Mouse (Mus musculus): Measurements from ENCODE around the gene Slc25a39. TPM values are rescaled to one million over a fixed set of nuclear protein-coding genes. Genes with fewer than 3 reads are reported as not detected.

Gene Slc25a39
- total and polyA plus RNA-seq, 3 experiments: 183 to 325 TPM; not detected in 1

DNA sequence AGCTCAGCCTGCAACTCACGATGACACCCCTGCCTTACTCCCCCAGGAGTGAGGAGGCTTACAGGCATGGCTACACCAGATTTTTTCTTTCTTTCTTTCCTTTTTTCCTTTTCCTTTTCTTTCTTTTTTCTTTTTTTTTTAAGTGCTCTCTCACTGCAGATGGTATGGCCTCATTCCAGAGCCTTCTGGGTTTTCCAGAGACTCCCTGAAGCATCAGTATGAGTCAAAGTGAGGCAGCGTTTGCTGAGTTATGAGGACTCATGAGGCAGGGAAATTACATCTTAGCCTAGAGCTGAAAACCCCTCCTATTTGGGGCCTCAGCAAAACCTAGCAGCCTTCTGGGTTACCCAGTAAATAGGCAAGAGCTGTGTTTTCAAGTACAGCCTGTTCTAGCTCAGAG, 23.3 kb downstream of the Slc25a39 start:
- no peak overlapping the region for H3K27ac ChIP-seq (ENCODE audit: control insufficient read depth, low read depth, low read length)
- H3K79me2 ChIP-seq (ENCODE audit: control insufficient read depth, insufficient read depth, low read length, poor library complexity): no peaks in the 10 kb centered on the region
- TF ChIP-seq EP300 (IDR thresholded peaks at IDR 0.05; ENCODE audit: low read depth in 1 of 2, low read length in 2 of 2): no peak
- no peak for TF ChIP-seq NELFE (IDR thresholded peaks at IDR 0.05; ENCODE audit: low read depth, low read length)
- DNase-seq (ENCODE audit: low read depth, low spot score): no peak
- H3K36me3 ChIP-seq (ENCODE audit: control insufficient read depth in 1 of 2, insufficient read depth in 2 of 2, low read length in 2 of 2): no peaks in the 10 kb centered on the region
- H3K4me3 ChIP-seq (ENCODE audit: control insufficient read depth in 1 of 2, insufficient read depth in 1 of 2, low read depth in 2 of 2, low read length in 2 of 2): no peak overlapping the region
- peaks cover 7 to 21% of the 10 kb centered on the region in 2 experiments for H3K27me3 ChIP-seq (ENCODE audit: control insufficient read depth in 1 of 2, insufficient read depth in 2 of 2, low read length in 2 of 2)
- no peaks in the 10 kb centered on the region for H3K9me3 ChIP-seq (replicated peaks; ENCODE audit: insufficient read depth, low read length)
- H3K9ac ChIP-seq (ENCODE audit: control insufficient read depth, low read depth, low read length, poor library complexity, severe bottlenecking): no peak overlapping the region
- no peaks in the 10 kb centered on the region for H3K4me1 ChIP-seq (ENCODE audit: control insufficient read depth in 1 of 2, insufficient read depth in 2 of 2, low read length in 2 of 2)

DNA sequence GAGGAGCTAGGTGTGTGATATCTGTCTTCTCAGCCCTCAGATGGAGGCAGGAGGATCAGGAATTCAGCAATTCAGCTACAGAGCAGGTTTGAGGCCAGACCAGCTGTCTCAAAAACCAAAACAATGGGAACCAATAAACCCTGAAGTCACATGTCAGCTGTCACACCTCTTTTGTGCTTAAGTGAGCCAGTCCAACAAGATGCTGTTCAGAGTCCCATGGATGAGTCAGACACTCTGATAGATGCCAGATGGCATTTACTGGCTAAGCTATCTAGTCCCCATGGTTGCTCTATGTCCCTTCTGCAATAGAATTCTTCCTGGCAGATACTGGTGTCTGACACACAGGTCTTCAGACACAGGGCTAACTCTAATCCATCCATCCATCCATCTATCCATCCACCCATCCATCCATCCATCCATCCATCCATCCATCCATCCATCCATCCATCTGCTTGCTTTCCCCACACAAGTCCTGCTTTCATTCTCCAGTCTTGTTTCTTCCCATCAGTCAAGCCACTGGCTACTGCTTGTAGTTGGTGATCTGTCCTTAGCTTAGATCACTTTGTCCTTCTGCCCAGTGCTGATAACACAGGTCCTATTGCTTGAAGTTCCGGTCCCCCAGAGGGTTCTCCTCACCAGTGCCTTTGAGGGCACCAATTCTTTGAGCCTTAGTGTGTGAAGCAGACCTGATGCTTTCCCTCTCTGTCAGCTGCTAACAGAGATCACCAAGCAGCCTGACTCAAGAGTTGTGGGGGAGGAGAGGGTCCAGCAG, 24.2 kb downstream of the Slc25a39 start:
- H3K27me3 ChIP-seq (ENCODE audit: control insufficient read depth in 1 of 2, insufficient read depth in 2 of 2, low read length in 2 of 2): peaks cover 7 to 15% of the 10 kb centered on the region in 2 experiments
- no peaks in the 10 kb centered on the region for H3K79me2 ChIP-seq (ENCODE audit: control insufficient read depth, insufficient read depth, low read length, poor library complexity)
- no peaks in the 10 kb centered on the region for H3K9me3 ChIP-seq (replicated peaks; ENCODE audit: insufficient read depth, low read length)
- no peak overlapping the region for H3K27ac ChIP-seq (ENCODE audit: control insufficient read depth, low read depth, low read length)
- DNase-seq (ENCODE audit: low read depth, low spot score): no peak
- H3K4me3 ChIP-seq (ENCODE audit: control insufficient read depth in 1 of 2, insufficient read depth in 1 of 2, low read depth in 2 of 2, low read length in 2 of 2): no peak overlapping the region
- H3K4me1 ChIP-seq (ENCODE audit: control insufficient read depth in 1 of 2, insufficient read depth in 2 of 2, low read length in 2 of 2): no peaks in the 10 kb centered on the region
- no peak overlapping the region for H3K9ac ChIP-seq (ENCODE audit: control insufficient read depth, low read depth, low read length, poor library complexity, severe bottlenecking)
- TF ChIP-seq ELF1 (IDR thresholded peaks at IDR 0.05; ENCODE audit: low read depth, low read length): no peak
- no peak for TF ChIP-seq MXI1 (IDR thresholded peaks at IDR 0.05; ENCODE audit: low read depth, low read length)
- TF ChIP-seq CTCF (IDR thresholded peaks at IDR 0.05 in 2 of 3, conservative IDR thresholded peaks at IDR 0.05 in 1 of 3; ENCODE audit: control insufficient read depth in 1 of 3, insufficient read depth in 1 of 3, low read depth in 2 of 3, low read length in 3 of 3, poor library complexity in 1 of 3, severe bottlenecking in 1 of 3): 0 out of 6 replicates have a peak, but pooled peaks of 1 of the 3 experiments have one; percentile 3
- no peaks in the 10 kb centered on the region for H3K36me3 ChIP-seq (ENCODE audit: control insufficient read depth in 1 of 2, insufficient read depth in 2 of 2, low read length in 2 of 2)

DNA sequence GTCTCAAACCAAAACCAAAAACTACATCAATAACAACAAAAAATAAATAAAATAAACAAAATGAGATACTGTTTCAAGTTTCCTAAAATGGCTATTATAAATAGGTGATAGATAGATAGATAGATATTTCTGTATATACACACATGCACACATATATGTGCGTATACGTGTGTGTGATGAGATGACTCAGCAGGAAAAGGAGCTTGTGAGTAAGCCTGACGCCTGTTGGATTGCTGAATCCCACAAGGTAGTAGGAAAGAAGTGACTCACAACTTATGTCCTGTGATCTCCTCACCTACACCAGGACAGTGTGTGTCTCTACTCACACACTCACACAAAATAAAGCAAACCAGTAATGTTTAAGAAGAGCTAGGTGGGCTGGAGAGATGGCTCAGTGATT, 25.0 kb downstream of the Slc25a39 start:
- H3K9me3 ChIP-seq (replicated peaks; ENCODE audit: insufficient read depth, low read length): no peaks in the 10 kb centered on the region
- H3K4me3 ChIP-seq (ENCODE audit: control insufficient read depth in 1 of 2, insufficient read depth in 1 of 2, low read depth in 2 of 2, low read length in 2 of 2): no peak overlapping the region
- no peak for TF ChIP-seq RAD21 (IDR thresholded peaks at IDR 0.05; ENCODE audit: low read depth, low read length)
- TF ChIP-seq TBP (IDR thresholded peaks at IDR 0.05; ENCODE audit: low read depth, low read length): no peak
- no peak for TF ChIP-seq MAZ (IDR thresholded peaks at IDR 0.05; ENCODE audit: low read depth, low read length)
- TF ChIP-seq RCOR1 (IDR thresholded peaks at IDR 0.05; ENCODE audit: low read depth, low read length): no peak
- no peaks in the 10 kb centered on the region for H3K36me3 ChIP-seq (ENCODE audit: control insufficient read depth in 1 of 2, insufficient read depth in 2 of 2, low read length in 2 of 2)
- H3K9ac ChIP-seq (ENCODE audit: control insufficient read depth, low read depth, low read length, poor library complexity, severe bottlenecking): no peak overlapping the region
- H3K79me2 ChIP-seq (ENCODE audit: control insufficient read depth, insufficient read depth, low read length, poor library complexity): no peaks in the 10 kb centered on the region
- no peak overlapping the region for H3K27ac ChIP-seq (ENCODE audit: control insufficient read depth, low read depth, low read length)
- peaks cover 7 to 11% of the 10 kb centered on the region in 2 experiments for H3K27me3 ChIP-seq (ENCODE audit: control insufficient read depth in 1 of 2, insufficient read depth in 2 of 2, low read length in 2 of 2)
- DNase-seq (ENCODE audit: low read depth, low spot score): no peak
- H3K4me1 ChIP-seq (ENCODE audit: control insufficient read depth in 1 of 2, insufficient read depth in 2 of 2, low read length in 2 of 2): no peaks in the 10 kb centered on the region

All from MEL (cell line).